Mouse (Mus musculus): ENCODE results near the gene Mink1.

The Mink1 gene

GRCm38 (mm10) chr11:70594253-70594989, 31.7 kb downstream of the Mink1 start:
- no peak for DNase-seq (ENCODE audit: low spot score in 2 of 2)

GRCm38 (mm10) chr11:70595638-70596037, 33.0 kb downstream of the Mink1 start:
- DNase-seq (ENCODE audit: low spot score in 2 of 2), result no peak

- DNase-seq (ENCODE audit: low spot score in 2 of 2), result no peak
Observed at GRCm38 (mm10) chr11:70596094-70596493, 33.4 kb downstream of the Mink1 start.

GRCm38 (mm10) chr11:70597301-70597700, 34.6 kb downstream of the Mink1 start:
- no peak for DNase-seq (ENCODE audit: low spot score in 2 of 2)

GRCm38 (mm10) chr11:70598451-70598953, 35.8 kb downstream of the Mink1 start:
- no peak for DNase-seq (ENCODE audit: low spot score in 2 of 2)

- peak; percentile 45 to 59 for DNase-seq (ENCODE audit: low spot score in 2 of 2)
Observed at GRCm38 (mm10) chr11:70605024-70605566, 42.4 kb downstream of the Mink1 start.

GRCm38 (mm10) chr11:70606717-70607116, 44.0 kb downstream of the Mink1 start:
- DNase-seq (ENCODE audit: low spot score in 2 of 2), result no peak

GRCm38 (mm10) chr11:70607611-70608010, 44.9 kb downstream of the Mink1 start:
- DNase-seq (ENCODE audit: low spot score in 2 of 2), result no peak

GRCm38 (mm10) chr11:70608381-70609066, 45.8 kb downstream of the Mink1 start:
- no peak for DNase-seq (ENCODE audit: low spot score in 2 of 2)

- DNase-seq (ENCODE audit: low spot score in 2 of 2), result no peak
Observed at GRCm38 (mm10) chr11:70610752-70611151, 48.1 kb downstream of the Mink1 start.

GRCm38 (mm10) chr11:70612505-70612904, 49.8 kb downstream of the Mink1 start:
- no peak for DNase-seq (ENCODE audit: low spot score in 2 of 2)

- peak in 1 of 2 experiments; percentile 37 for DNase-seq (ENCODE audit: low spot score in 2 of 2)
Observed at GRCm38 (mm10) chr11:70615074-70615473, 52.4 kb downstream of the Mink1 start.

GRCm38 (mm10) chr11:70615516-70616093, 52.9 kb downstream of the Mink1 start, which contains the start of gene 4930544D05Rik:
TSS of gene 4930544D05Rik (plus strand) at chr11:70615848.
- DNase-seq (ENCODE audit: low spot score in 2 of 2), result no peak

GRCm38 (mm10) chr11:70619101-70619500, 56.4 kb downstream of the Mink1 start, which contains the start of gene Chrne:
TSS of gene Chrne (minus strand) at chr11:70619216.
- no peak for DNase-seq (ENCODE audit: low spot score in 2 of 2)

GRCm38 (mm10) chr11:70621972-70622814, 59.5 kb downstream of the Mink1 start:
- DNase-seq (ENCODE audit: low spot score in 2 of 2), result no peak

- no peak for DNase-seq (ENCODE audit: low spot score in 2 of 2)
Observed at GRCm38 (mm10) chr11:70623053-70623742, 60.5 kb downstream of the Mink1 start.

- no peak for DNase-seq (ENCODE audit: low spot score in 2 of 2)
Observed at GRCm38 (mm10) chr11:70625473-70625872, 62.8 kb downstream of the Mink1 start.

GRCm38 (mm10) chr11:70626877-70627276, 64.2 kb downstream of the Mink1 start:
- DNase-seq (ENCODE audit: low spot score in 2 of 2), result no peak

GRCm38 (mm10) chr11:70628431-70628830, 65.8 kb downstream of the Mink1 start:
- no peak for DNase-seq (ENCODE audit: low spot score in 2 of 2)

GRCm38 (mm10) chr11:70629557-70629956, 66.9 kb downstream of the Mink1 start:
- no peak for DNase-seq (ENCODE audit: low spot score in 2 of 2)

- no peak for DNase-seq (ENCODE audit: low spot score in 2 of 2)
Observed at GRCm38 (mm10) chr11:70630129-70630528, 67.4 kb downstream of the Mink1 start.
